Mouse (Mus musculus): ENCODE data around the gene Cela2a. TPM values are rescaled to one million over a fixed set of nuclear protein-coding genes. Genes with fewer than 3 reads are reported as not detected.
A peak's percentile ranks its signal among the peaks of the same experiment; 100 is the strongest.

The Cela2a gene
- total and polyA plus RNA-seq, 3 experiments: 0.30 to 2.6 (median 0.43) TPM

GRCm38 (mm10) chr4:141787046-141787445, 38.9 kb downstream of the Cela2a start:
- H3K9me3 ChIP-seq (replicated peaks; ENCODE audit: low read length): no peaks in the 10 kb centered on the region
- H3K4me2 ChIP-seq (ENCODE audit: insufficient read depth, low read depth, poor library complexity, severe bottlenecking): no peak overlapping the region
- no peak for DNase-seq (ENCODE audit: extremely low read depth)
- TF ChIP-seq ZNF384 (IDR thresholded peaks at IDR 0.05; ENCODE audit: low read depth, low read length) (no peak), CHD2 (IDR thresholded peaks at IDR 0.05; ENCODE audit: low read length) (no peak), ETS1 (conservative IDR thresholded peaks at IDR 0.05; ENCODE audit: low read depth, low read length) (no peak), PAX5 (IDR thresholded peaks at IDR 0.05; ENCODE audit: low read length) (no peak), HCFC1 (IDR thresholded peaks at IDR 0.05; ENCODE audit: low read depth, low read length) (no peak), ZC3H11A (IDR thresholded peaks at IDR 0.05; ENCODE audit: low read depth, low read length) (no peak), GABPA (IDR thresholded peaks at IDR 0.05; ENCODE audit: insufficient replicate concordance, low read depth, low read length) (no peak), ZKSCAN1 (IDR thresholded peaks at IDR 0.05; ENCODE audit: borderline replicate concordance, low read depth, low read length) (no peak), CHD1 (IDR thresholded peaks at IDR 0.05; ENCODE audit: low read depth, low read length) (no peak), RCOR1 (conservative IDR thresholded peaks at IDR 0.05; ENCODE audit: low read depth, low read length) (no peak), IRF4 (IDR thresholded peaks at IDR 0.05; ENCODE audit: low read depth, low read length) (no peak)
- H3K36me3 ChIP-seq (replicated peaks in 1 of 2; ENCODE audit: control insufficient read depth in 1 of 2, insufficient read depth in 1 of 2, low read length in 1 of 2): peaks cover 29 to 51% of the 10 kb centered on the region in 2 experiments
- in situ Hi-C loops (cut with MboI; ENCODE audit: low pct_ligation_motif_present, low pct_unique_long_range_greater_than_20kb, low sequenced_read_pairs): no loop called here
- no peaks in the 10 kb centered on the region for H3K79me2 ChIP-seq (replicated peaks; ENCODE audit: control insufficient read depth, extremely low read depth, insufficient read depth, poor library complexity, severe bottlenecking)
- peaks cover 8 to 48% of the 10 kb centered on the region in 2 experiments for H3K4me1 ChIP-seq (ENCODE audit: control insufficient read depth in 1 of 2, insufficient read depth in 2 of 2)
- H3K4me3 ChIP-seq (replicated peaks in 1 of 3; ENCODE audit: low read depth in 2 of 3, low read length in 2 of 3, poor library complexity in 1 of 3): no peak overlapping the region
- H3K27me3 ChIP-seq (replicated peaks): no peaks in the 10 kb centered on the region
- dilution Hi-C loops (cut with MboI; ENCODE audit: extremely low pct_ligation_motif_present, extremely low pct_unique_long_range_greater_than_20kb, low sequenced_read_pairs): no loop called here
- no peak overlapping the region for H3K27ac ChIP-seq (ENCODE audit: insufficient read depth, low read depth)
- H3K9ac ChIP-seq (ENCODE audit: insufficient read depth, low read depth): no peak overlapping the region

- Histone ChIP-seq H3K4me3 (replicated peaks in 1 of 3; ENCODE audit: low read depth in 2 of 3, low read length in 2 of 3, poor library complexity in 1 of 3) (no peak overlapping the region), H3K27ac (ENCODE audit: insufficient read depth, low read depth) (no peak overlapping the region), H3K4me1 (ENCODE audit: control insufficient read depth in 1 of 2, insufficient read depth in 2 of 2) (peaks cover 6 to 38% of the 10 kb centered on the region in 2 experiments), H3K79me2 (replicated peaks; ENCODE audit: control insufficient read depth, extremely low read depth, insufficient read depth, poor library complexity, severe bottlenecking) (no peaks in the 10 kb centered on the region), H3K4me2 (ENCODE audit: insufficient read depth, low read depth, poor library complexity, severe bottlenecking) (no peak overlapping the region), H3K27me3 (replicated peaks) (no peaks in the 10 kb centered on the region), H3K36me3 (replicated peaks in 1 of 2; ENCODE audit: control insufficient read depth in 1 of 2, insufficient read depth in 1 of 2, low read length in 1 of 2) (peaks cover 36 to 60% of the 10 kb centered on the region in 2 experiments), H3K9me3 (replicated peaks; ENCODE audit: low read length) (no peaks in the 10 kb centered on the region), H3K9ac (ENCODE audit: insufficient read depth, low read depth) (no peak overlapping the region)
- DNase-seq (ENCODE audit: extremely low read depth): peak; percentile 62
- TF ChIP-seq MAX (IDR thresholded peaks at IDR 0.05; ENCODE audit: low read length) (no peak), EP300 (IDR thresholded peaks at IDR 0.05; ENCODE audit: low read length) (peak; percentile 19; the same call in 1 of the 2 replicates), ETS1 (conservative IDR thresholded peaks at IDR 0.05; ENCODE audit: low read depth, low read length) (0 out of 2 replicates have a peak, but pooled peaks have one; percentile 8), BHLHE40 (IDR thresholded peaks at IDR 0.05; ENCODE audit: low read depth, low read length) (peak; percentile 41; the same call in 1 of the 2 replicates), GABPA (IDR thresholded peaks at IDR 0.05; ENCODE audit: insufficient replicate concordance, low read depth, low read length) (no peak), ZC3H11A (IDR thresholded peaks at IDR 0.05; ENCODE audit: low read depth, low read length) (no peak), NRF1 (IDR thresholded peaks at IDR 0.05; ENCODE audit: low read depth, low read length) (no peak), ZKSCAN1 (IDR thresholded peaks at IDR 0.05; ENCODE audit: borderline replicate concordance, low read depth, low read length) (no peak), MXI1 (IDR thresholded peaks at IDR 0.05; ENCODE audit: low read depth, low read length) (no peak), CHD2 (IDR thresholded peaks at IDR 0.05; ENCODE audit: low read length) (no peak), TCF12 (IDR thresholded peaks at IDR 0.05; ENCODE audit: low read depth, low read length) (peak; percentile 66), IRF4 (IDR thresholded peaks at IDR 0.05; ENCODE audit: low read depth, low read length) (0 out of 2 replicates have a peak, but pooled peaks have one; percentile 41), ZMIZ1 (IDR thresholded peaks at IDR 0.05; ENCODE audit: low read depth, low read length) (no peak), TBP (conservative IDR thresholded peaks at IDR 0.05; ENCODE audit: low read depth, low read length) (no peak), NELFE (IDR thresholded peaks at IDR 0.05; ENCODE audit: low read depth, low read length) (no peak)
- dilution Hi-C loops (cut with MboI; ENCODE audit: extremely low pct_ligation_motif_present, extremely low pct_unique_long_range_greater_than_20kb, low sequenced_read_pairs): no loop called here
- in situ Hi-C loops (cut with MboI; ENCODE audit: low pct_ligation_motif_present, low pct_unique_long_range_greater_than_20kb, low sequenced_read_pairs): no loop called here
Measured at GRCm38 (mm10) chr4:141786141-141786540, 39.8 kb downstream of the Cela2a start.
